Mouse (Mus musculus): ENCODE results near the gene Immt. TPM values are rescaled to one million over a fixed set of nuclear protein-coding genes. Genes with fewer than 3 reads are reported as not detected.
A peak's percentile ranks its signal among the peaks of the same experiment; 100 is the strongest.

Gene Immt
- polyA plus RNA-seq, 1 experiment from 2014 or later: 170 TPM

- Histone ChIP-seq H3K9ac (ENCODE audit: low read length) (no peak overlapping the region), H3K4me2 (ENCODE audit: low read depth, low read length) (no peak overlapping the region), H3K27me3 (ENCODE audit: control insufficient read depth, insufficient read depth, low read depth, low read length) (no peaks in the 10 kb centered on the region), H3K4me1 (replicated peaks; ENCODE audit: control insufficient read depth, insufficient read depth, low read length) (peaks cover 8% of the 10 kb centered on the region), H3K9me3 (ENCODE audit: control insufficient read depth, low read length) (no peaks in the 10 kb centered on the region), H3K36me3 (ENCODE audit: control insufficient read depth, insufficient read depth, low read length) (0 out of 2 replicates have a peak, but pooled peaks cover under 1% of the 10 kb centered on the region), H3K4me3 (ENCODE audit: low read length) (no peak overlapping the region), H3K27ac (ENCODE audit: low read length) (no peak overlapping the region)
- WGBS: 53% methylated on average over 1 of the region's 1 CpGs
- ATAC-seq (ENCODE audit: low read depth): no peak
These were observed 24.4 kb upstream of the Immt start for GRCm38 (mm10) chr6:71806713-71807112.

GRCm38 (mm10) chr6:71809890-71810289 lies 21.2 kb upstream of the Immt start:
- 0 out of 2 replicates have a peak, but pooled peaks have one; percentile 37 for ATAC-seq (ENCODE audit: low read depth)
- Histone ChIP-seq H3K4me1 (replicated peaks; ENCODE audit: control insufficient read depth, insufficient read depth, low read length) (peaks cover 8% of the 10 kb centered on the region), H3K4me2 (ENCODE audit: low read depth, low read length) (no peak overlapping the region), H3K27me3 (ENCODE audit: control insufficient read depth, insufficient read depth, low read depth, low read length) (no peaks in the 10 kb centered on the region), H3K27ac (ENCODE audit: low read length) (no peak overlapping the region), H3K9ac (ENCODE audit: low read length) (no peak overlapping the region), H3K4me3 (ENCODE audit: low read length) (no peak overlapping the region), H3K36me3 (ENCODE audit: control insufficient read depth, insufficient read depth, low read length) (peaks cover 13% of the 10 kb centered on the region), H3K9me3 (ENCODE audit: control insufficient read depth, low read length) (no peaks in the 10 kb centered on the region)
- 50% methylated on average over 9 of the region's 9 CpGs for WGBS

- Histone ChIP-seq H3K27ac (ENCODE audit: low read length) (no peak overlapping the region), H3K4me1 (replicated peaks; ENCODE audit: control insufficient read depth, insufficient read depth, low read length) (peaks cover 8% of the 10 kb centered on the region), H3K9ac (ENCODE audit: low read length) (no peak overlapping the region), H3K9me3 (ENCODE audit: control insufficient read depth, low read length) (no peaks in the 10 kb centered on the region), H3K4me2 (ENCODE audit: low read depth, low read length) (no peak overlapping the region), H3K36me3 (ENCODE audit: control insufficient read depth, insufficient read depth, low read length) (peaks cover 34% of the 10 kb centered on the region), H3K4me3 (ENCODE audit: low read length) (no peak overlapping the region), H3K27me3 (ENCODE audit: control insufficient read depth, insufficient read depth, low read depth, low read length) (no peaks in the 10 kb centered on the region)
- WGBS: 81% methylated on average over 2 of the region's 2 CpGs
- ATAC-seq (ENCODE audit: low read depth): no peak
These were observed 18.3 kb upstream of the Immt start for GRCm38 (mm10) chr6:71812820-71813219.

GRCm38 (mm10) chr6:71819764-71820292 lies 11.3 kb upstream of the Immt start:
- WGBS: 83% methylated on average over 5 of the region's 5 CpGs
- no peaks in the 10 kb centered on the region for H3K9me3 ChIP-seq (ENCODE audit: control insufficient read depth, low read length)
- no peak for ATAC-seq (ENCODE audit: low read depth)

GRCm38 (mm10) chr6:71823085-71823484 lies 8.0 kb upstream of the Immt start:
- H3K9ac ChIP-seq (ENCODE audit: low read length): peak overlapping the region; percentile 75
- H3K9me3 ChIP-seq (ENCODE audit: control insufficient read depth, low read length): no peaks in the 10 kb centered on the region
- peak overlapping the region; percentile 24; the same call in 1 of the 2 replicates for H3K27ac ChIP-seq (ENCODE audit: low read length)
- peaks cover 2% of the 10 kb centered on the region for H3K4me1 ChIP-seq (replicated peaks; ENCODE audit: control insufficient read depth, insufficient read depth, low read length)
- H3K4me2 ChIP-seq (ENCODE audit: low read depth, low read length): peak overlapping the region; percentile 89
- H3K36me3 ChIP-seq (ENCODE audit: control insufficient read depth, insufficient read depth, low read length): peaks cover 6% of the 10 kb centered on the region; the same call in 1 of the 2 replicates
- peak; percentile 37 for ATAC-seq (ENCODE audit: low read depth)
- no peaks in the 10 kb centered on the region for H3K27me3 ChIP-seq (ENCODE audit: control insufficient read depth, insufficient read depth, low read depth, low read length)
- peak overlapping the region; percentile 78 for H3K4me3 ChIP-seq (ENCODE audit: low read length)
- WGBS: 1% methylated on average over 7 of the region's 7 CpGs

More at GRCm38 (mm10) chr6:71819764-71820292, 11.3 kb upstream of the Immt start:
- no peak overlapping the region for H3K4me2 ChIP-seq (ENCODE audit: low read depth, low read length)
- H3K36me3 ChIP-seq (ENCODE audit: control insufficient read depth, insufficient read depth, low read length): peaks cover 30% of the 10 kb centered on the region
- H3K4me3 ChIP-seq (ENCODE audit: low read length): no peak overlapping the region
- H3K27ac ChIP-seq (ENCODE audit: low read length): no peak overlapping the region
- H3K4me1 ChIP-seq (replicated peaks; ENCODE audit: control insufficient read depth, insufficient read depth, low read length): peaks cover 2% of the 10 kb centered on the region
- H3K27me3 ChIP-seq (ENCODE audit: control insufficient read depth, insufficient read depth, low read depth, low read length): no peaks in the 10 kb centered on the region
- H3K9ac ChIP-seq (ENCODE audit: low read length): no peak overlapping the region

- ATAC-seq (ENCODE audit: low read depth): peak; percentile 96
- Histone ChIP-seq H3K4me2 (ENCODE audit: low read depth, low read length) (peak overlapping the region; percentile 89), H3K36me3 (ENCODE audit: control insufficient read depth, insufficient read depth, low read length) (peaks cover 2% of the 10 kb centered on the region; the same call in 1 of the 2 replicates), H3K4me3 (ENCODE audit: low read length) (peak overlapping the region; percentile 78), H3K27me3 (ENCODE audit: control insufficient read depth, insufficient read depth, low read depth, low read length) (no peaks in the 10 kb centered on the region), H3K4me1 (replicated peaks; ENCODE audit: control insufficient read depth, insufficient read depth, low read length) (peaks cover 2% of the 10 kb centered on the region), H3K9ac (ENCODE audit: low read length) (peak overlapping the region; percentile 75), H3K9me3 (ENCODE audit: control insufficient read depth, low read length) (no peaks in the 10 kb centered on the region), H3K27ac (ENCODE audit: low read length) (peak overlapping the region; percentile 24; the same call in 1 of the 2 replicates)
- 0% methylated on average over 19 of the region's 19 CpGs for WGBS
These were observed 7.6 kb upstream of the Immt start for GRCm38 (mm10) chr6:71823488-71823887.

- no peaks in the 10 kb centered on the region for H3K9me3 ChIP-seq (ENCODE audit: control insufficient read depth, low read length)
- no peak overlapping the region for H3K27ac ChIP-seq (ENCODE audit: low read length)
- peaks cover 2% of the 10 kb centered on the region for H3K4me1 ChIP-seq (replicated peaks; ENCODE audit: control insufficient read depth, insufficient read depth, low read length)
- H3K27me3 ChIP-seq (ENCODE audit: control insufficient read depth, insufficient read depth, low read depth, low read length): no peaks in the 10 kb centered on the region
- H3K36me3 ChIP-seq (ENCODE audit: control insufficient read depth, insufficient read depth, low read length): no peaks in the 10 kb centered on the region
- peak overlapping the region; percentile 78 for H3K4me3 ChIP-seq (ENCODE audit: low read length)
- 26% methylated on average over 3 of the region's 3 CpGs for WGBS
- H3K9ac ChIP-seq (ENCODE audit: low read length): peak overlapping the region; percentile 75; the same call in 1 of the 2 replicates
- peak; percentile 27; the same call in 1 of the 2 replicates for ATAC-seq (ENCODE audit: low read depth)
- peak overlapping the region; percentile 89 for H3K4me2 ChIP-seq (ENCODE audit: low read depth, low read length)
These were observed 7.2 kb upstream of the Immt start for GRCm38 (mm10) chr6:71823961-71824360.

- no peak within 1 kb of the TSS for H3K27ac ChIP-seq (ENCODE audit: low read length)
- H3K9ac ChIP-seq (ENCODE audit: low read length): no peak within 1 kb of the TSS
- H3K27me3 ChIP-seq (ENCODE audit: control insufficient read depth, insufficient read depth, low read depth, low read length): no peaks in the 10 kb centered on the region
- H3K9me3 ChIP-seq (ENCODE audit: control insufficient read depth, low read length): no peaks in the 10 kb centered on the region
- ATAC-seq (ENCODE audit: low read depth): no peak
- no peak within 1 kb of the TSS for H3K4me2 ChIP-seq (ENCODE audit: low read depth, low read length)
- 24% methylated on average over 1 of the region's 1 CpGs for WGBS
- H3K4me1 ChIP-seq (replicated peaks; ENCODE audit: control insufficient read depth, insufficient read depth, low read length): peaks cover 4% of the 10 kb centered on the region
- H3K36me3 ChIP-seq (ENCODE audit: control insufficient read depth, insufficient read depth, low read length): no peaks in the 10 kb centered on the region
- H3K4me3 ChIP-seq (ENCODE audit: low read length): no peak within 1 kb of the TSS
These were observed 4.3 kb upstream of the Immt start, which contains the start of gene Mrpl35 for GRCm38 (mm10) chr6:71826869-71827268. TSS of gene Mrpl35 (minus strand) at chr6:71826969.

- no peak overlapping the region for H3K9ac ChIP-seq (ENCODE audit: low read length)
- H3K36me3 ChIP-seq (ENCODE audit: control insufficient read depth, insufficient read depth, low read length): 0 out of 2 replicates have a peak, but pooled peaks cover under 1% of the 10 kb centered on the region
- ATAC-seq (ENCODE audit: low read depth): no peak
- 83% methylated on average over 9 of the region's 9 CpGs for WGBS
- no peak overlapping the region for H3K4me3 ChIP-seq (ENCODE audit: low read length)
- H3K4me1 ChIP-seq (replicated peaks; ENCODE audit: control insufficient read depth, insufficient read depth, low read length): peaks cover 8% of the 10 kb centered on the region
- no peaks in the 10 kb centered on the region for H3K27me3 ChIP-seq (ENCODE audit: control insufficient read depth, insufficient read depth, low read depth, low read length)
- no peak overlapping the region for H3K27ac ChIP-seq (ENCODE audit: low read length)
- no peaks in the 10 kb centered on the region for H3K9me3 ChIP-seq (ENCODE audit: control insufficient read depth, low read length)
- no peak overlapping the region for H3K4me2 ChIP-seq (ENCODE audit: low read depth, low read length)
These were observed 1.4 kb upstream of the Immt start for GRCm38 (mm10) chr6:71829768-71830167.
